22 mouse cellular contexts compared by ENCODE assay signal in the genomic region with DNA sequence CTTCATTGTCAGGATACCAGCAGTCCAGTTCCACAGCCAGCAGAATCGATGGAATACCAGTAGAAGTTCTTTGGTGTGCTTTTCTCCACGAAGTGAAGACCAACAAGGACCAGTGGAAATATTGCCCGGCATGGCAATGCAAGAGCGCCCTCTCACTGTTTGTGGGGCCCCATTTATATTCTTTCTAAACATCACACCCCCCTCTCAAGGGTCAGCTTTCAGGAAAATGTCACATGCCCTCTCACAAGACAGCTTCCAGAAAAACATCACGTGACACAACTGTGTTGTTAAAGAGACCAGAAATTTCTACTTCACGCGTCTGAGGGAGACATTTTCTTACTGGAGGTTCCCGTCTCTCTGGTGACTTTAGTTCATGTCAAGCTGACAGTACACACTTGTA. TPM values are rescaled to one million over a fixed set of nuclear protein-coding genes. Genes with fewer than 3 reads are reported as not detected.
DNase-seq lines count a peak whose midpoint lies in the region; ATAC-seq and TF ChIP-seq lines count a peak whose summit lies in the region.
"Had no signal": no experiment of that assay in that cellular context is flagged by ENCODE, and none has a peak within 500 bp of the region (broad histone marks: within the 10 kb centered on the region; RNA-seq: fewer than 3 reads in every experiment).

No protein-coding gene starts in this region.

- WGBS in kidney, adult 2 months = 37% methylated on average over 8 of the region's 8 CpGs
- WGBS in kidney, embryonic 16.5 days = 73% methylated on average over 8 of the region's 8 CpGs

- no peak overlapping the region for H3K4me3 ChIP-seq in kidney, adult 2 months (ENCODE audit: insufficient read depth, low read depth, low read length)
- H3K4me3 ChIP-seq in kidney, embryonic 16.5 days (ENCODE audit: low read length) = no peak overlapping the region
- H3K4me3 ChIP-seq: embryonic facial prominence, embryonic 12.5 days; embryonic facial prominence, embryonic 15.5 days; gastrocnemius, adult 2 months; hindbrain, embryonic 12.5 days had no signal

- H3K36me3 ChIP-seq in kidney, adult 2 months (ENCODE audit: control insufficient read depth, insufficient read depth, low read length) = no peaks in the 10 kb centered on the region
- peaks cover 10% of the 10 kb centered on the region; the same call in 1 of the 2 replicates for H3K36me3 ChIP-seq in kidney, embryonic 16.5 days (ENCODE audit: insufficient read depth, low read length)
- H3K36me3 ChIP-seq: embryonic facial prominence, embryonic 12.5 days; embryonic facial prominence, embryonic 15.5 days; hindbrain, embryonic 12.5 days had no signal

- H3K27ac ChIP-seq in kidney, adult 2 months (ENCODE audit: insufficient read depth, low read depth, low read length) = peak overlapping the region; percentile 66
- no peak overlapping the region for H3K27ac ChIP-seq in kidney, embryonic 16.5 days (ENCODE audit: low read length)
- H3K27ac ChIP-seq: embryonic facial prominence, embryonic 12.5 days; embryonic facial prominence, embryonic 15.5 days; gastrocnemius, adult 2 months; hindbrain, embryonic 12.5 days had no signal

- peaks cover 45% of the 10 kb centered on the region for H3K4me1 ChIP-seq in kidney, adult 2 months (ENCODE audit: control insufficient read depth, insufficient read depth, low read length)
- H3K4me1 ChIP-seq in kidney, embryonic 16.5 days (ENCODE audit: insufficient read depth, low read length) = peaks cover 15% of the 10 kb centered on the region

- 0 out of 2 replicates have a peak, but pooled peaks cover 3% of the 10 kb centered on the region for H3K9me3 ChIP-seq in kidney, embryonic 16.5 days (ENCODE audit: low read length)
- H3K9me3 ChIP-seq: embryonic facial prominence, embryonic 15.5 days; hindbrain, embryonic 12.5 days had no signal

- no peak for ATAC-seq in kidney, embryonic 16.5 days (ENCODE audit: low FRiP score, low TSS enrichment)
- no peak for ATAC-seq in inflammation-experienced regulatory T-cells, adult 6 months
- ATAC-seq: CD4-positive, CD25-positive, alpha-beta regulatory T cell, adult 4 months; forebrain, embryonic 14.5 days; forebrain, postnatal 0 days had no signal

- H3K4me2 ChIP-seq in kidney, embryonic 16.5 days (replicated peaks; ENCODE audit: low read depth, low read length) = no peak overlapping the region
- H3K4me2 ChIP-seq: embryonic facial prominence, embryonic 12.5 days; embryonic facial prominence, embryonic 15.5 days; heart, embryonic 11.5 days; hindbrain, embryonic 12.5 days had no signal

- H3K9ac ChIP-seq in kidney, embryonic 16.5 days (replicated peaks; ENCODE audit: low read length) = no peak overlapping the region
- H3K9ac ChIP-seq: embryonic facial prominence, embryonic 12.5 days; embryonic facial prominence, embryonic 15.5 days; forebrain, postnatal 0 days; hindbrain, embryonic 12.5 days had no signal

- H3K27me3 ChIP-seq in kidney, adult 2 months (replicated peaks; ENCODE audit: control insufficient read depth, insufficient read depth, low read length) = no peaks in the 10 kb centered on the region
- no peaks in the 10 kb centered on the region for H3K27me3 ChIP-seq in kidney, embryonic 16.5 days (ENCODE audit: insufficient read depth, low read length)
- H3K27me3 ChIP-seq: embryonic facial prominence, embryonic 12.5 days; embryonic facial prominence, embryonic 15.5 days; hindbrain, embryonic 12.5 days had no signal

- TF ChIP-seq POLR2A in kidney, adult 2 months (IDR thresholded peaks at IDR 0.05; ENCODE audit: low read depth, low read length) = no peak

- DNase-seq in kidney, adult 2 months = peak; percentile 67
- peak; percentile 40 for DNase-seq in kidney, postnatal 10 days
- DNase-seq in kidney, postnatal 25 days = peak; percentile 53 to 55
- no peak for DNase-seq in testis, postnatal 10 days (ENCODE audit: low spot score)
- DNase-seq: adrenal gland, adult 2 months; adrenal gland, postnatal 14 days; cerebellum, adult 11 months; cerebellum, adult 2 months; cerebellum, adult 9-11 months; cerebellum, postnatal 25 days; forebrain, postnatal 0 days; gastrocnemius, adult 2 months; gastrocnemius, postnatal 14 days; heart, adult 11 months had no signal

- no peak for TF ChIP-seq CTCF in kidney, adult 2 months (conservative IDR thresholded peaks at IDR 0.05; ENCODE audit: insufficient read depth, insufficient read length, low read depth, low read length)

RNA-seq across cellular contexts. Expression of a gene that starts 10.8 kb away (rescaled TPM):
- polyA plus RNA-seq in kidney, adult 2 months (2012; rRNA removed) = 20.4 and 22.1 TPM in 2 replicates
- polyA plus RNA-seq in kidney, embryonic 16.5 days (2015; fragmentation: Nextera tagmentation; extraction: Ambion mirVana) = 16.7 and 17.9 TPM in 2 replicates
- polyA plus RNA-seq in inflammation-experienced regulatory T-cells, adult 6 months (2017; shearing (Covaris generic)) = under 1 TPM in 2 of 3 experiments, not detected in 1; 0.10 to 0.16 TPM

Comparison
In these comparisons a context has a peak if more than half of its experiments do, and no peak if none do; other contexts are left out.
1. RNA of a gene that starts 10.8 kb away (polyA plus RNA-seq): 20.4 to 22.1 TPM in kidney, adult 2 months and 16.7 to 17.9 TPM in kidney, embryonic 16.5 days; 0.10 to 0.16 TPM in inflammation-experienced regulatory T-cells, adult 6 months; every median in the first group is over 10 times any median in the second.